Mouse (Mus musculus) liver, embryonic 16.5 days (tissue): Measurements from ENCODE around the gene Trabd2b. TPM values are rescaled to one million over a fixed set of nuclear protein-coding genes. Genes with fewer than 3 reads are reported as not detected.

Experiments used
- ATAC-seq: fragments of 200-750 bp; cut with Nextera tagmentation; 2 replicates; pipeline ENCODE4 v1.8.0; 2017; ENCODE audit warnings: low read depth, mild to moderate bottlenecking, moderate number of reproducible peaks, moderate library complexity
- H3K27ac ChIP-seq: fragments of 300-500 bp; sonication (generic); 2 replicates; pipeline ENCODE4 v1.5.1; 2014; ENCODE audit warnings: mild to moderate bottlenecking, low read length
- H3K27me3 ChIP-seq: fragments of 300-500 bp; sonication (generic); 2 replicates; pipeline ENCODE4 v1.6.1; 2014; ENCODE audit warnings: low read depth, low read length, mixed read lengths; ENCODE audit not compliant: control insufficient read depth, insufficient read depth
- H3K36me3 ChIP-seq: fragments of 300-500 bp; sonication (generic); 2 replicates; pipeline ENCODE4 v1.6.1; 2014; ENCODE audit warnings: mild to moderate bottlenecking; ENCODE audit not compliant: control insufficient read depth, insufficient read depth
- H3K4me1 ChIP-seq: fragments of 300-500 bp; sonication (generic); 2 replicates; pipeline ENCODE4 v1.6.1; 2014; ENCODE audit warnings: low read depth, low read length, mixed read lengths; ENCODE audit not compliant: control insufficient read depth
- H3K4me2 ChIP-seq: fragments of 300-500 bp; sonication (generic); 2 replicates; pipeline ENCODE4 v1.6.1; 2014; ENCODE audit warnings: low read depth, low read length, mixed read lengths
- H3K4me3 ChIP-seq: fragments of 300-500 bp; sonication (generic); 2 replicates; pipeline ENCODE4 v1.5.1; 2014; ENCODE audit warnings: low read depth, mild to moderate bottlenecking, low read length
- H3K9ac ChIP-seq: fragments of 300-500 bp; sonication (generic); 2 replicates; pipeline ENCODE4 v1.6.1; 2014; ENCODE audit warnings: low read depth, low read length
- H3K9me3 ChIP-seq: fragments of 300-500 bp; sonication (generic); replicated peaks from 2 replicates; pipeline ENCODE4 v1.6.1; 2016; ENCODE audit warnings: low read length; ENCODE audit not compliant: control insufficient read depth
- WGBS: fragments of 180-500 bp; shearing (Covaris S2); extraction: QIAGEN DNeasy Blood & Tissue Kit; methylation state at CpG from one replicate; pipeline ENCODE4 v1.1.7; 2014; ENCODE audit not compliant: insufficient replicate concordance; 5-methylcytosine and 5-hydroxymethylcytosine counted together
- polyA plus RNA-seq: library from polyadenylated mRNA; unstranded; fragments of >200 nt; fragmentation: Nextera tagmentation; extraction: Ambion mirVana; gene quantifications from 2 replicates; pipeline ENCODE4 v1.2.1, GENCODE M21; 2015

The Trabd2b gene
- polyA plus RNA-seq, 1 experiment from 2014 or later = 0.12 TPM

- ATAC-seq = no peak
- H3K4me3 ChIP-seq = no peak overlapping the region
- H3K27ac ChIP-seq = no peak overlapping the region
- no peaks in the 10 kb centered on the region for H3K27me3 ChIP-seq
- H3K4me2 ChIP-seq = no peak overlapping the region
- 60% methylated on average over 2 of the region's 2 CpGs for WGBS
- no peaks in the 10 kb centered on the region for H3K36me3 ChIP-seq
- no peaks in the 10 kb centered on the region for H3K9me3 ChIP-seq
- H3K4me1 ChIP-seq = no peaks in the 10 kb centered on the region
- H3K9ac ChIP-seq = no peak overlapping the region
Observed at GRCm38 (mm10) chr4:114486885-114487531, 80.5 kb downstream of the Trabd2b start.

- 43% methylated on average over 3 of the region's 3 CpGs for whole genome bisulfite sequencing
- ATAC-seq = no peak
Observed at GRCm38 (mm10) chr4:114487701-114488100, 81.2 kb downstream of the Trabd2b start.

GRCm38 (mm10) chr4:114492157-114492556, 85.6 kb downstream of the Trabd2b start:
- Histone ChIP-seq H3K9me3 (no peaks in the 10 kb centered on the region), H3K4me3 (no peak overlapping the region), H3K4me1 (no peaks in the 10 kb centered on the region), H3K4me2 (no peak overlapping the region), H3K9ac (no peak overlapping the region), H3K36me3 (no peaks in the 10 kb centered on the region), H3K27ac (no peak overlapping the region), H3K27me3 (no peaks in the 10 kb centered on the region)
- ATAC-seq = no peak
- 29% methylated on average over 4 of the region's 4 CpGs for WGBS

More at GRCm38 (mm10) chr4:114487701-114488100, 81.2 kb downstream of the Trabd2b start:
- Histone ChIP-seq H3K4me2 (no peak overlapping the region), H3K4me1 (no peaks in the 10 kb centered on the region), H3K9ac (no peak overlapping the region), H3K4me3 (no peak overlapping the region), H3K36me3 (no peaks in the 10 kb centered on the region), H3K27me3 (no peaks in the 10 kb centered on the region), H3K9me3 (no peaks in the 10 kb centered on the region), H3K27ac (no peak overlapping the region)

- Histone ChIP-seq H3K9ac (no peak overlapping the region), H3K36me3 (no peaks in the 10 kb centered on the region), H3K4me1 (no peaks in the 10 kb centered on the region), H3K4me3 (no peak overlapping the region), H3K27ac (no peak overlapping the region), H3K4me2 (no peak overlapping the region), H3K9me3 (no peaks in the 10 kb centered on the region), H3K27me3 (no peaks in the 10 kb centered on the region)
- 60% methylated on average over 2 of the region's 2 CpGs for WGBS
- no peak for ATAC-seq
Observed at GRCm38 (mm10) chr4:114494035-114494434, 87.5 kb downstream of the Trabd2b start.

- H3K9me3 ChIP-seq = no peaks in the 10 kb centered on the region
- WGBS = 51% methylated on average over 4 of the region's 4 CpGs
- no peak overlapping the region for H3K9ac ChIP-seq
- H3K36me3 ChIP-seq = no peaks in the 10 kb centered on the region
- H3K4me3 ChIP-seq = no peak overlapping the region
- ATAC-seq = no peak
- no peaks in the 10 kb centered on the region for H3K4me1 ChIP-seq
- no peak overlapping the region for H3K4me2 ChIP-seq
- no peak overlapping the region for H3K27ac ChIP-seq
- no peaks in the 10 kb centered on the region for H3K27me3 ChIP-seq
Observed at GRCm38 (mm10) chr4:114495688-114496426, 89.3 kb downstream of the Trabd2b start.

- H3K4me1 ChIP-seq = no peaks in the 10 kb centered on the region
- no peak overlapping the region for H3K4me2 ChIP-seq
- 59% methylated on average over 1 of the region's 1 CpGs for WGBS
Observed at GRCm38 (mm10) chr4:114499650-114500049, 93.1 kb downstream of the Trabd2b start.

GRCm38 (mm10) chr4:114500317-114500716, 93.8 kb downstream of the Trabd2b start:
- Histone ChIP-seq H3K9ac (no peak overlapping the region), H3K4me1 (no peaks in the 10 kb centered on the region), H3K4me3 (no peak overlapping the region), H3K9me3 (no peaks in the 10 kb centered on the region), H3K27ac (no peak overlapping the region), H3K27me3 (no peaks in the 10 kb centered on the region), H3K36me3 (no peaks in the 10 kb centered on the region), H3K4me2 (no peak overlapping the region)
- 61% methylated on average over 7 of the region's 7 CpGs for WGBS
- no peak for ATAC-seq

More at GRCm38 (mm10) chr4:114499650-114500049, 93.1 kb downstream of the Trabd2b start:
- no peak for ATAC-seq
- Histone ChIP-seq H3K9ac (no peak overlapping the region), H3K4me3 (no peak overlapping the region), H3K36me3 (no peaks in the 10 kb centered on the region), H3K27me3 (no peaks in the 10 kb centered on the region), H3K27ac (no peak overlapping the region), H3K9me3 (no peaks in the 10 kb centered on the region)

- Histone ChIP-seq H3K4me1 (no peaks in the 10 kb centered on the region), H3K27ac (no peak overlapping the region), H3K4me3 (no peak overlapping the region), H3K27me3 (no peaks in the 10 kb centered on the region), H3K36me3 (no peaks in the 10 kb centered on the region), H3K9ac (no peak overlapping the region), H3K4me2 (no peak overlapping the region), H3K9me3 (no peaks in the 10 kb centered on the region)
- WGBS = 63% methylated on average over 1 of the region's 1 CpGs
- no peak for ATAC-seq
Observed at GRCm38 (mm10) chr4:114501048-114501447, 94.5 kb downstream of the Trabd2b start.

- ATAC-seq = no peak
- no peaks in the 10 kb centered on the region for H3K9me3 ChIP-seq
- H3K9ac ChIP-seq = no peak overlapping the region
- 27% methylated on average over 4 of the region's 4 CpGs for WGBS
- H3K27ac ChIP-seq = no peak overlapping the region
- no peak overlapping the region for H3K4me3 ChIP-seq
- H3K4me1 ChIP-seq = no peaks in the 10 kb centered on the region
- no peak overlapping the region for H3K4me2 ChIP-seq
- no peaks in the 10 kb centered on the region for H3K36me3 ChIP-seq
- H3K27me3 ChIP-seq = no peaks in the 10 kb centered on the region
Observed at GRCm38 (mm10) chr4:114501611-114502010, 95.1 kb downstream of the Trabd2b start.
